Mouse (Mus musculus): ENCODE data around the gene Ndufc2. TPM values are rescaled to one million over a fixed set of nuclear protein-coding genes. Genes with fewer than 3 reads are reported as not detected.

Ndufc2 gene
- total RNA-seq, 2 experiments from 2014 or later: 206 to 221 TPM

- Histone ChIP-seq H3K27ac (peak overlapping the region; percentile 70; the same call in 1 of the 2 replicates), H3K4me3 (no peak overlapping the region)
- no peak for DNase-seq (ENCODE audit: low spot score in 2 of 2)
- no peak for TF ChIP-seq CTCF (conservative IDR thresholded peaks at IDR 0.05)
Measured at GRCm38 (mm10) chr7:97392079-97392445, 7.7 kb upstream of the Ndufc2 start.

- no peak overlapping the region for H3K4me3 ChIP-seq
- no peak for TF ChIP-seq CTCF (conservative IDR thresholded peaks at IDR 0.05)
Measured at GRCm38 (mm10) chr7:97394375-97394774, 5.4 kb upstream of the Ndufc2 start.

GRCm38 (mm10) chr7:97398943-97399342 is 860 bp upstream of the Ndufc2 start:
- peak overlapping the region; percentile 98; the same call in 1 of the 2 replicates for H3K27ac ChIP-seq
- peak in 1 of 2 experiments; percentile 55 for DNase-seq (ENCODE audit: low spot score in 2 of 2)
- no peak for TF ChIP-seq CTCF (conservative IDR thresholded peaks at IDR 0.05)
- no peak overlapping the region for H3K4me3 ChIP-seq

More at GRCm38 (mm10) chr7:97394375-97394774, 5.4 kb upstream of the Ndufc2 start:
- H3K27ac ChIP-seq: no peak overlapping the region
- no peak for DNase-seq (ENCODE audit: low spot score in 2 of 2)

GRCm38 (mm10) chr7:97407145-97407544 is 7.3 kb downstream of the Ndufc2 start:
- TF ChIP-seq CTCF (conservative IDR thresholded peaks at IDR 0.05): no peak
- H3K4me3 ChIP-seq: no peak overlapping the region
- no peak for DNase-seq (ENCODE audit: low spot score in 2 of 2)
- H3K27ac ChIP-seq: no peak overlapping the region

GRCm38 (mm10) chr7:97411106-97411505 is 11.3 kb downstream of the Ndufc2 start:
- TF ChIP-seq CTCF (conservative IDR thresholded peaks at IDR 0.05): no peak
- no peak for DNase-seq (ENCODE audit: low spot score in 2 of 2)
- Histone ChIP-seq H3K4me3 (no peak overlapping the region), H3K27ac (no peak overlapping the region)

GRCm38 (mm10) chr7:97411575-97411974 is 11.8 kb downstream of the Ndufc2 start:
- H3K27ac ChIP-seq: no peak overlapping the region
- no peak overlapping the region for H3K4me3 ChIP-seq
- peak; percentile 63 for TF ChIP-seq CTCF (conservative IDR thresholded peaks at IDR 0.05)
- no peak for DNase-seq (ENCODE audit: low spot score in 2 of 2)

- H3K27ac ChIP-seq: 0 out of 2 replicates have a peak overlapping the region, but pooled peaks have one; percentile 14
- TF ChIP-seq CTCF (conservative IDR thresholded peaks at IDR 0.05): no peak
- no peak overlapping the region for H3K4me3 ChIP-seq
- DNase-seq (ENCODE audit: low spot score in 2 of 2): no peak
Measured at GRCm38 (mm10) chr7:97413981-97414380, 14.2 kb downstream of the Ndufc2 start.

GRCm38 (mm10) chr7:97414426-97414825 is 14.6 kb downstream of the Ndufc2 start:
- Histone ChIP-seq H3K4me3 (peak overlapping the region; percentile 59; the same call in 1 of the 2 replicates), H3K27ac (0 out of 2 replicates have a peak overlapping the region, but pooled peaks have one; percentile 14)
- no peak for DNase-seq (ENCODE audit: low spot score in 2 of 2)
- TF ChIP-seq CTCF (conservative IDR thresholded peaks at IDR 0.05): no peak

GRCm38 (mm10) chr7:97414915-97415687 is 15.3 kb downstream of the Ndufc2 start:
- no peak for DNase-seq (ENCODE audit: low spot score in 2 of 2)

GRCm38 (mm10) chr7:97416473-97416872 is 16.7 kb downstream of the Ndufc2 start:
- TF ChIP-seq CTCF (conservative IDR thresholded peaks at IDR 0.05): no peak
- peak overlapping the region; percentile 88 for H3K27ac ChIP-seq
- no peak for DNase-seq (ENCODE audit: low spot score in 2 of 2)
- peak overlapping the region; percentile 59 for H3K4me3 ChIP-seq

More at GRCm38 (mm10) chr7:97414915-97415687, 15.3 kb downstream of the Ndufc2 start:
- Histone ChIP-seq H3K4me3 (peak overlapping the region; percentile 59), H3K27ac (no peak overlapping the region)
- no peak for TF ChIP-seq CTCF (conservative IDR thresholded peaks at IDR 0.05)

GRCm38 (mm10) chr7:97416906-97417777 is 17.3 kb downstream of the Ndufc2 start, which contains the start of gene Thrsp:
TSS of gene Thrsp (minus strand) at chr7:97417730.
- TF ChIP-seq CTCF (conservative IDR thresholded peaks at IDR 0.05): no peak
- peak within 1 kb of the TSS; percentile 88 for H3K27ac ChIP-seq
- peak; percentile 71 to 83 for DNase-seq (ENCODE audit: low spot score in 2 of 2)
- peak within 1 kb of the TSS; percentile 59 for H3K4me3 ChIP-seq

- 0 out of 2 replicates have a peak overlapping the region, but pooled peaks have one; percentile 0 for H3K27ac ChIP-seq
- H3K4me3 ChIP-seq: no peak overlapping the region
- TF ChIP-seq CTCF (conservative IDR thresholded peaks at IDR 0.05): no peak
- no peak for DNase-seq (ENCODE audit: low spot score in 2 of 2)
Measured at GRCm38 (mm10) chr7:97418717-97419116, 18.9 kb downstream of the Ndufc2 start.

GRCm38 (mm10) chr7:97419163-97419562 is 19.4 kb downstream of the Ndufc2 start:
- no peak for TF ChIP-seq CTCF (conservative IDR thresholded peaks at IDR 0.05)

More at GRCm38 (mm10) chr7:97419163-97419562, 19.4 kb downstream of the Ndufc2 start:
- Histone ChIP-seq H3K27ac (no peak overlapping the region), H3K4me3 (no peak overlapping the region)
- no peak for DNase-seq (ENCODE audit: low spot score in 2 of 2)

Measured in layer of hippocampus, adult 2 months (tissue).